Mouse (Mus musculus): Measurements from ENCODE around the gene Gm8362. TPM values are rescaled to one million over a fixed set of nuclear protein-coding genes. Genes with fewer than 3 reads are reported as not detected.
"Not testable (repeated sequence)": the region's sequence is repeated elsewhere in the genome, so short reads cannot be mapped to it uniquely, and the experiment has no call there.

The Gm8362 gene
- polyA plus RNA-seq (2015; fragmentation: Nextera tagmentation; extraction: Ambion mirVana): not detected in 2 replicates

DNA sequence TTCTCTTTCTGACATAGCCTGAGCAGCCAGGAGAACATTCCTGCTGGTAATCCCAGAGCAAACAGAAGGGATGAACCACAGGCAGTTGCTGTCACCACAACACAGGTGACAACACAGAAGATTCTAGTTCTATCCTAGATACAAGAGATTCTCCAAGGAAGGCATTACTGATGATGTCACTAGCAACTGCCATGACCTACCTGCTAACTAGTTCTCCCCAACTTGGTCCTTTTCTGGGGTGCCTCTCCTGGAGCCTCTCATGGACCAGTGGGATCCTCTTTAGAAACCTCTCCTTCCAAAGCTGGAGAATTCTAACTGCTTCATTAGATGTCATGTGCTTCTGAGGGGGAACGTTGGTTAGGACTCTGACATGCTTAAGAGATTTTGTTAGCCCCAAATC lies at the start of gene Gm8362:
Gene Gm8362 (minus strand): TSS at position 101 of the 400 bp plus-strand sequence.
- H3K4me3 ChIP-seq (replicated peaks); H3K9me3 ChIP-seq; ATAC-seq; H3K36me3 ChIP-seq; H3K27ac ChIP-seq; H3K27me3 ChIP-seq (replicated peaks); H3K9ac ChIP-seq; H3K4me2 ChIP-seq (replicated peaks); H3K4me1 ChIP-seq (replicated peaks): not testable (repeated sequence)
- 88% methylated on average over 1 of the region's 1 CpGs for WGBS

DNA sequence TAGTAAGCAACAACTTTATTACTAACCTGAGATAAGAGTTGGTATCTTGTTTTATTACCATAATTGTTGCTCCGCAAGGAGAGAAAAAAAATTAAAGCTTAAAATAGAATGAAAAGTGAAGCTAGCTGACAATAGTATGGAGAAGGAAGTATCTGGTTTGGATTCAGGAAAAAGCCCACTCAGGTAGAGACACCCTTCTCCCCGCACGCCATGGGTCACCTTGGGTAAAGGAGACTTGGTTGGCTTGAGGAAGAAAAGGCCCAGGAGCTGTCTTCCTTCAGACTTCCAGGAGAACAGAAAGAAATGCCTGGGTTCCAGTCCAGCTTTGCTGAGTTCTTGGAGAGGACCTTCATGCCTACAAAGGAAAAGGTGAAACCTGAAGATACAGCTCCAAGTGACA lies 49.1 kb upstream of the Gm8362 start:
- not testable (repeated sequence) for H3K4me3 ChIP-seq (replicated peaks); H3K9ac ChIP-seq; ATAC-seq; H3K27me3 ChIP-seq (replicated peaks); H3K36me3 ChIP-seq; H3K9me3 ChIP-seq; H3K4me1 ChIP-seq (replicated peaks); H3K4me2 ChIP-seq (replicated peaks); H3K27ac ChIP-seq
- 84% methylated on average over 3 of the region's 3 CpGs for WGBS

DNA sequence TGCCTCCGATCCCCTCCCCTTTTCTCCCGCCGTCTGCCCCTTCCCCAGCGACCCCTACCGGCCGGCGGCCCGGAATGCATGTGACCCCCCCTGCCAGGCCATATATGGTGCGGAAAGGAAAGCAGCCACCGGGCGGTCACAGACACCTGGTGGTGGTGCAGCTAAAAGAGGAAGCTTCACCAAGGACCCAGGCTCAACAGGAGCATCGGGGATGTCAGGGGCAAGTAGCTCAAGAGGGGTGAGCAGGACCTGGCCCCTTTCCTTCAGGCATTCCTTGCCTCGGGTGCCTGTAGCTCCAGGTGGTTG lies 17.0 kb downstream of the Gm8362 start:
- not testable (repeated sequence) for H3K36me3 ChIP-seq; H3K9me3 ChIP-seq; H3K4me1 ChIP-seq (replicated peaks); ATAC-seq; H3K27ac ChIP-seq; H3K27me3 ChIP-seq (replicated peaks); H3K9ac ChIP-seq
- 0% methylated on average over 5 of the region's 13 CpGs for WGBS
- peak overlapping the region; percentile 56 for H3K4me2 ChIP-seq (replicated peaks)
- H3K4me3 ChIP-seq (replicated peaks): peak overlapping the region; percentile 41

DNA sequence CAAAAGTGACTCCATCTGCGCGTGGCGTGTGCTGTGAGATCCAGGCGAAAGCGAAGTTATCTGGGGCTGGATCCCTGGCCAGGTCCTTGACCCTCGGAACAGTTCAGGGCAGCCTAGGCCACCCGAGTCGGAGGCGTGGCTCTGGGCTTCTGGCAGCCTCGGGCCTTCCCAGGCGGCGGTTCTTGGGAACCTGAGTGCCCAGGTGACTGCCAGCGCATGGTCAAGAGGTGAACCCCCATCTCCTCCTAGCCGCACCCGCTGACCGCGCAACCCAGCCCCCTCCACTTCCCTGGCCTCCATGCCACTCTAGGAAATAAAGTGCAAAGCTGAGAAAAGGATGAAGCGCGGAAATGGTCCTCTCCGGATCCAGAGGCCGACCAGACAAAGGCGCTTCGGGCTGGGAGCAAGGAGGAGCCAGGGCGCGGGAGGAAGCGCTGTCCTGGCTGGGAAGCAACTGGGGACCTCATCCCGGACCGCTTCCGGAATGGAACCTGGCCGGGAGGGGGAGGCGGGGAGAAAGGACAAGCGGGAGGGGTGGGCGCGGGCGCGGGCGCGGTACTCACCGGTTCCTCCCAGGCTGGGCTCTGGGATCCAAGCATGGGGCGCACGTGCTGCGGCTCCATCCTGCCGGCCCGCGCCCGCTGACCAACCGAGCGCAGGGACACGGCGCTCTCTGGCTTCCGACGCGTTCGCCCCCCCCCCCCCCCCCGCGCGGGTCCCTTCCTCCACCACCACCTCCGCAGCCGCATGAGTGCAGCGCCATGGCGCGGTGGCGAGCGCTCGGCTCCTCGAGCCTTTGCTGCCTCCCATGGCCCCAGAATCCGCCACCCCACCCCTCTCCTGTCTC lies 17.6 kb downstream of the Gm8362 start:
- Histone ChIP-seq H3K4me3 (replicated peaks) (peak overlapping the region; percentile 41), H3K4me2 (replicated peaks) (peak overlapping the region; percentile 56)
- H3K27me3 ChIP-seq (replicated peaks); H3K36me3 ChIP-seq; H3K4me1 ChIP-seq (replicated peaks); H3K9me3 ChIP-seq; ATAC-seq; H3K9ac ChIP-seq; H3K27ac ChIP-seq: not testable (repeated sequence)
- WGBS: under 1% methylated on average over 32 of the region's 67 CpGs

DNA sequence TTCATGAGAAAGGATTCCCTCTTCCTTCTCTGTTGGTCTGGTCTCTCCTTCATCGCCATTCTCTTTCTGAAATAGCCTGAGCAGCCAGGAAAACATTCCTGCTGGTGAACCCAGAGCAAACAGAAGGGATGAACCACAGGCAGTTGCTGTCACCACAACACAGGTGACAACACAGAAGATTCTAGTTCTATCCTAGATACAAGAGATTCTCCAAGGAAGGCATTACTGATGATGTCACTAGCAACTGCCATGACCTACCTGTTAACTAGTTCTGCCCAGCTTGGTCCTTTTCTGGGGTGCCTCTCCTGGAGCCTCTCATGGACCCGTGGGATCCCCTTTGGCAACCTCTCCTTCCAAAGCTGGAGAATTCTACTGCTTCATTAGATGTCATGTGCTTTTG lies 32.0 kb downstream of the Gm8362 start, which contains the start of gene Gm3636:
Gene Gm3636 (minus strand): TSS at position 101 of the 400 bp plus-strand sequence.
- H3K9me3 ChIP-seq; H3K36me3 ChIP-seq; H3K9ac ChIP-seq; H3K27ac ChIP-seq; H3K4me3 ChIP-seq (replicated peaks); H3K4me1 ChIP-seq (replicated peaks); H3K27me3 ChIP-seq (replicated peaks); ATAC-seq; H3K4me2 ChIP-seq (replicated peaks): not testable (repeated sequence)
- no CpG with 5 or more reads among the region's 2 CpGs for WGBS

DNA sequence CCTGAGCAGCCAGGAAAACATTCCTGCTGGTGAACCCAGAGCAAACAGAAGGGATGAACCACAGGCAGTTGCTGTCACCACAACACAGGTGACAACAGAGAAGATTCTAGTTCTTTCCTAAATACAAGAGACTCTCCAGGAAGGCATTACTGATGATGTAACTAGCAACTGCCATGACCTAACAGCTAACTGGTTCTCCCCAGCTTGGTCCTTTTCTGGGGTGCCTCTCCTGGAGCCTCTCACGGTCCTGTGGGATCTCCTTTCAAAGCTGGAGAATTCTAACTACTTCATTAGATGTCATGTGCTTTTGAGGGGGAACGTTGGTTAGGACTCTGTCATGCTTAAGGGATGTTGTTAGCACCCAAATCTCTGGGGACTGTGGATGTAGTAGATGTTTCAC lies 54.1 kb downstream of the Gm8362 start, which contains the start of gene Gm8050:
Gene Gm8050 (minus strand): TSS at position 101 of the 400 bp plus-strand sequence.
- H3K9ac ChIP-seq; H3K27me3 ChIP-seq (replicated peaks); ATAC-seq; H3K27ac ChIP-seq; H3K36me3 ChIP-seq; H3K9me3 ChIP-seq; H3K4me1 ChIP-seq (replicated peaks); H3K4me2 ChIP-seq (replicated peaks); H3K4me3 ChIP-seq (replicated peaks): not testable (repeated sequence)
- WGBS: 67% methylated on average over 1 of the region's 2 CpGs

Other genes starting within 250 kb of the Gm8362 start
- not detected in 2 replicates for gene Gm8356, start 237.1 kb downstream of the Gm8362 start, polyA plus RNA-seq (2015; fragmentation: Nextera tagmentation; extraction: Ambion mirVana)
- gene Gm3629, start 183.8 kb downstream of the Gm8362 start, polyA plus RNA-seq (2015; fragmentation: Nextera tagmentation; extraction: Ambion mirVana): 0.14 and 0.18 TPM in 2 replicates
- not detected in 2 replicates for gene Gm3460, start 152.0 kb downstream of the Gm8362 start, polyA plus RNA-seq (2015; fragmentation: Nextera tagmentation; extraction: Ambion mirVana)
- gene Gm10251, start 90.2 kb downstream of the Gm8362 start, polyA plus RNA-seq (2015; fragmentation: Nextera tagmentation; extraction: Ambion mirVana): not detected in 2 replicates
- gene Gm8050, start 54.2 kb downstream of the Gm8362 start, polyA plus RNA-seq (2015; fragmentation: Nextera tagmentation; extraction: Ambion mirVana): not detected in 2 replicates
- 3.0 TPM in 2 replicates for gene Gm3636, start 32.1 kb downstream of the Gm8362 start, polyA plus RNA-seq (2015; fragmentation: Nextera tagmentation; extraction: Ambion mirVana)
- gene Gm3642, start 65.9 kb upstream of the Gm8362 start, polyA plus RNA-seq (2015; fragmentation: Nextera tagmentation; extraction: Ambion mirVana): not detected in 2 replicates
- gene Gm3667, start 115.6 kb upstream of the Gm8362 start, polyA plus RNA-seq (2015; fragmentation: Nextera tagmentation; extraction: Ambion mirVana): 0.44 and 0.55 TPM in 2 replicates
- not detected in 2 replicates for gene Gm6356, start 199.4 kb upstream of the Gm8362 start, polyA plus RNA-seq (2015; fragmentation: Nextera tagmentation; extraction: Ambion mirVana)

All from intestine, embryonic 15.5 days (tissue).